Mouse (Mus musculus) spleen, adult 2 months (tissue): ENCODE data around the gene Pard3.

Experiments
- CTCF ChIP-seq: fragments of 200-500 bp; IDR thresholded peaks from 2 replicates; pipeline ENCODE4 v1.5.1; 2011; ENCODE audit warnings: mild to moderate bottlenecking, inconsistent platforms; ENCODE audit not compliant: insufficient read depth, insufficient read length, insufficient replicate concordance; ENCODE audit errors: extremely low read depth
- POLR2A ChIP-seq: fragments of 200-500 bp; IDR thresholded peaks from 2 replicates; pipeline ENCODE4 v1.6.1; 2011; ENCODE audit warnings: low read depth, low read length, inconsistent platforms

- TF ChIP-seq CTCF (no peak), POLR2A (no peak)
Measured at GRCm38 (mm10) chr8:127378994-127379858, 315.5 kb downstream of the Pard3 start.
